Mouse (Mus musculus) kidney, postnatal 36 days (tissue): Measurements from ENCODE around the gene Nnmt.
A peak's percentile ranks its signal among the peaks of the same experiment; 100 is the strongest.

Experiments
- DNase-seq, 2 experiments: peaks; one replicate each; pipeline ENCODE4 v3.0.0; 2021 to 2022; ENCODE audit warnings: mixed read lengths in 2 of 2

The Nnmt gene

GRCm38 (mm10) chr9:48604939-48605598 is at the start of gene Nnmt:
Nnmt (minus strand) TSS chr9:48605153.
- DNase-seq, result peak; percentile 5 to 8

- no peak for DNase-seq
Measured at GRCm38 (mm10) chr9:48654730-48655129, 49.8 kb upstream of the Nnmt start.

- DNase-seq, result no peak
Measured at GRCm38 (mm10) chr9:48653399-48654070, 48.6 kb upstream of the Nnmt start.

- no peak for DNase-seq
Measured at GRCm38 (mm10) chr9:48652026-48652425, 47.1 kb upstream of the Nnmt start.

- no peak for DNase-seq
Measured at GRCm38 (mm10) chr9:48650846-48651245, 45.9 kb upstream of the Nnmt start.

GRCm38 (mm10) chr9:48649851-48650685 is 45.1 kb upstream of the Nnmt start:
- no peak for DNase-seq

GRCm38 (mm10) chr9:48649098-48649766 is 44.3 kb upstream of the Nnmt start:
- DNase-seq, result peak; percentile 64 to 82

- peak in 1 of 2 experiments; percentile 42 for DNase-seq
Measured at GRCm38 (mm10) chr9:48648285-48649097, 43.5 kb upstream of the Nnmt start.

- peak in 1 of 2 experiments; percentile 55 for DNase-seq
Measured at GRCm38 (mm10) chr9:48647648-48648284, 42.8 kb upstream of the Nnmt start.

- DNase-seq, result peak in 1 of 2 experiments; percentile 51
Measured at GRCm38 (mm10) chr9:48646781-48647647, 42.1 kb upstream of the Nnmt start.

- peak; percentile 79 to 80 for DNase-seq
Measured at GRCm38 (mm10) chr9:48646251-48646650, 41.3 kb upstream of the Nnmt start.

- no peak for DNase-seq
Measured at GRCm38 (mm10) chr9:48645648-48646126, 40.7 kb upstream of the Nnmt start.

GRCm38 (mm10) chr9:48644926-48645647 is 40.1 kb upstream of the Nnmt start:
- peak; percentile 52 to 58 for DNase-seq

- no peak for DNase-seq
Measured at GRCm38 (mm10) chr9:48644376-48644775, 39.4 kb upstream of the Nnmt start.

- DNase-seq, result no peak
Measured at GRCm38 (mm10) chr9:48641636-48642035, 36.7 kb upstream of the Nnmt start.

GRCm38 (mm10) chr9:48640881-48641280 is 35.9 kb upstream of the Nnmt start:
- no peak for DNase-seq

- no peak for DNase-seq
Measured at GRCm38 (mm10) chr9:48638176-48638803, 33.3 kb upstream of the Nnmt start.

- DNase-seq, result no peak
Measured at GRCm38 (mm10) chr9:48637161-48637560, 32.2 kb upstream of the Nnmt start.
